Mouse (Mus musculus): ENCODE measurements around the gene Smok2b. TPM values are rescaled to one million over a fixed set of nuclear protein-coding genes. Genes with fewer than 3 reads are reported as not detected.
"Not testable (repeated sequence)": the region's sequence is repeated elsewhere in the genome, so short reads cannot be mapped to it uniquely, and the experiment has no call there.

Gene Smok2b
- not detected for total RNA-seq (2021)

- intact Hi-C loops (cut with DNase I); DNase-seq (ENCODE audit: low spot score in 2 of 2): not testable (repeated sequence)
These were observed at the start of gene Smok2b for GRCm38 (mm10) chr17:13229957-13230356. Gene Smok2b, plus strand, starts transcription at chr17:13230257.

DNA sequence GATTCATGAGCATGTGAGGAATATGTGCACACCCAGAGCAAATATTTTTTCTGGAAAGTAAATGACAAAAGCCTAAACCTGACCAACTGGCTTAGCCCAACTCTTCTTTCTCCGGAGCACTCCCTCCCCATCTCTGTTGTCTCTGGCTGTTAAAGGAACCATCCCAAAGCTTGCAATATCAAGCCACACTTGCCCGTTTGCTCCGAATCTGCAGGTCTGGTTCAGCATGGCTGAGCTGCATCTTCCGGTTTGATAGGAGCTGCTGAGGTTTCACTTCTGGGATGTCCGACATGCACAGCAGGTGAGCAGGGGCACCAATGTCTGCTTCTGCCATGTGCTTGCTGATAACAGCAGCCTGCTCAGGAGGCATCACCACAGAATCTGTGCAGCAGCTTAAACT, 49.6 kb upstream of the Smok2b start:
- DNase-seq (ENCODE audit: low spot score in 2 of 2); intact Hi-C loops (cut with DNase I): not testable (repeated sequence)

GRCm38 (mm10) chr17:13182712-13183111, 47.3 kb upstream of the Smok2b start:
- DNase-seq (ENCODE audit: low spot score in 2 of 2); intact Hi-C loops (cut with DNase I): not testable (repeated sequence)

- DNase-seq (ENCODE audit: low spot score in 2 of 2); intact Hi-C loops (cut with DNase I): not testable (repeated sequence)
These were observed 45.5 kb upstream of the Smok2b start for GRCm38 (mm10) chr17:13184514-13184913.

GRCm38 (mm10) chr17:13186541-13186940, 43.5 kb upstream of the Smok2b start:
- DNase-seq (ENCODE audit: low spot score in 2 of 2); intact Hi-C loops (cut with DNase I): not testable (repeated sequence)

DNA sequence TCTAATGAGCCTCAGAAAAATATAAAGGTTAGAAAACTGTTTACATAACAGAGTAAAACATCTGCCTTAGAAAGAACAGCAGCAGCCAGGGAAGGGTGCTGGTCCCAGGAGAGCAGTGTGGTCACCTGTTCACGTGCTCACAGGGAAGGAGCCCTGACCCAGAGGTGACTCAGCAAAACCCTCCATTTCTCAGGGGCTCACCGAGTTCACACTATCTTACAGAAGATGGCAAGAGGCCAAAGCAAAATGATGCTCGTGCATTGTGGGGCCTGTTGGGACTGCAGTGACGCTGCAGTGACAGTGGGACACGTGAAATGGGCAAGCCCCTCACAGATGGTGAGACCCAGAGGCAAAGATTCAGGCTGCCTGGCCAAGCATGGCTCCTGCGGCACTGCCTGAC, 42.4 kb upstream of the Smok2b start:
- intact Hi-C loops (cut with DNase I); DNase-seq (ENCODE audit: low spot score in 2 of 2): not testable (repeated sequence)

DNA sequence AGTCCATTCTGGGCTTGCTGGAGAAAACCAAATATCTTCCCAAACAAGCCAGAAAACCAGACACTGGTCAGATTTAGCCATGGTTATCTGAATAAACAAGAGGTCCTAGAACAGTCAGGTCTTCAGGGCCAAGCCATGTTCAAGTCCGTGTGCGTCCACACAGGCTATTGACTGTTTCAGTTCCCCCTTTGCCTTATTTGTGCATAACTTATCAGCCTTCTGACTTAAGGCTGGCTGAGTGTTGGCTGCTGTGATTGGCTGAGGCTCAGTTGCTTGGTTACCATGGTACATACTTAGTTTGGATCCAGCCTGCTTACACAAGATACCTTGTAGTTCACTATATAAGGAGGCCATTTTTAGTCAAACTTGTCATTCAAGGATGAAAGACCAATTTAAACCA, 41.2 kb upstream of the Smok2b start:
- DNase-seq (ENCODE audit: low spot score in 2 of 2); intact Hi-C loops (cut with DNase I): not testable (repeated sequence)

DNA sequence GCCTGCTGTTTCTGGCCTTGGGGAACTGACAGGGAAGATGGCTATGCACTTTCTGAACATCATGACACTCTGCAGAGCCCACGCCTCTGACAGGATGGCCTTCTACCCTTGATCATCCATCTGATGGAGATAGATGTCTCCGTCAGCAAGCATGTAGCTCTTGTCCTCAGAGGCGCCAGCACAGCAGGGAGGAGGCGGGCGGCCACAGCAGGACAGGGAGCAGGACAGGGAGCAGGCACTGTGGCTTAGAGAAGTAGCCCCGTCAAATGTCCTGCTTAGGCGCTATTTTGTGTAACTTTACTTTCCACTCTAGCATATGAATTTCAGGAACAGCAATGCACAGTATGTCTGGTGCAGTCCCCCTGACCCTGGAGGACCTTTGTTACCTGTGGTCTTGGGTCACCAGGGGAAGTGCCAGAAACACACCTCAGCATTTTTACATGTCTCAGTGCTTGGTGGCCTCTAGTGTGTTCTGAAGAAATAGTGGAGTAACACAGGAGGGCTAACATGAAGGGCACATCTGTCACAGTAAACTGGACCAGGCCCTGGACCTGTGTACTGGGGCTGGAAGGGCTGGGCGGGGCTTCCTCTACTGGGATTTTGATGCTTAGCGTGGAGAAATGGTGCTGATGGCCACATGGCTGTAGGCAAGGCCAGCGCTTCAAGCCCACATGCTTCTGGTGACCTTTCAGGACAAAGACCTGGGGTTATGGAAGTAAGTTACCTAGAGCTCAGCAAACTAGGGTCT, 39.0 kb upstream of the Smok2b start:
- intact Hi-C loops (cut with DNase I); DNase-seq (ENCODE audit: low spot score in 2 of 2): not testable (repeated sequence)

DNA sequence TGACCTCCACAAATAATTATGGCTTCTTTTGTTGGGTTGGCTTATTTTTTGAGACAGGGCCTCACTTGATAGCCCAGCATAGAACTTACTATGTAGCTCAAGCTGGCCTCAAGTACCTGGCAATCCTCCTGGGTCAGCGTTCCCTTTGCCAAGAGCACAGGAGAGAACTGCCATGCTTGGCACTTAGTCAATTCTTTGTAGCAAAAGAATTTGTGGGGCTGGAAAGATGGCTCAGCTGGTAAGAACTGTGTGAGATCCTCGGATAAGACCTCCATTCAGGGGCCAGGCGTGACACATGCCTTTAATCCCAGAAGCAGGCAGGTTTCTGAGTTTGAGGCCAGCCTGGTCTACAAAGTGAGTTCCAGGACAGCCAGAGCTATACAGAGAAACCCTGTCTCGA, 33.6 kb upstream of the Smok2b start:
- intact Hi-C loops (cut with DNase I); DNase-seq (ENCODE audit: low spot score in 2 of 2): not testable (repeated sequence)

DNA sequence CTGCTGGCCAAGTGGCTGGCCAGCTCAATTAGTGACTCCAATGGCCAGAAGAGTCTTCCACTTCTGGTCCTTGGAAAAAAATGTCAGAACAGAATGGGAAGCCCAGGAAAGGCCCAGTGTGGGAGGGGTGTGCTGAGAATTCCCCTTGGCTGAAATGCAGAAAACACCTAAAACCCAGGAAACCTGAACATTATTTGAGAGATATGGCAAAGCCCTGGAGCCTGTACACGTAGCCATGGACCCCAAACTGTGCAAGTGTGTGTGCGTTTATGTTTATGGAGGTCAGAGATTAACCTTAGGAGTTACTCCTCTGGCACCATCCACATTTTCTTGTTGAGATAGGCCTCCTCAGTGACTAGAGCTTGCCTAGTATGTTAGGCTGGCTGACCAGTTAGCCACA, 31.2 kb upstream of the Smok2b start:
- intact Hi-C loops (cut with DNase I); DNase-seq (ENCODE audit: low spot score in 2 of 2): not testable (repeated sequence)

GRCm38 (mm10) chr17:13199880-13200409, 30.1 kb upstream of the Smok2b start:
- DNase-seq (ENCODE audit: low spot score in 2 of 2); intact Hi-C loops (cut with DNase I): not testable (repeated sequence)

DNA sequence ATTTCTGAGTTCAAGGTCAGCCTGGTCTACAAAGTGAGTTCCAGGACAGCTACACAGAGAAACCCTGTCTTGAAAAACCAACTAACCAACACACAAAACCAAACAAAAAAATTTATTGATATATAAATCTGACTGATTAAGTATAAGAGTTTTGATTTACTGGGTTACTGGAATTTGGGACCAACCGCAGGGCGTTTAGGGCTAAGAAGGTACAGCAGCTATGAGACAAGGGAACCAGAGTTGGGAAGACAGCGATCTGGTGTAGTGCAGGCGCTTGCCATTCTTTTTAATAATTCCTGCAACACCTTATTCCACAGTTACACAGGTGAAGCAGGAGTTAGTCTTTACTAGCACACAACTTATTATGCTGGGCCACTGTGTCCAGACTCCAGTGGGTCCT, 28.5 kb upstream of the Smok2b start:
- DNase-seq (ENCODE audit: low spot score in 2 of 2) = not testable (repeated sequence)

DNA sequence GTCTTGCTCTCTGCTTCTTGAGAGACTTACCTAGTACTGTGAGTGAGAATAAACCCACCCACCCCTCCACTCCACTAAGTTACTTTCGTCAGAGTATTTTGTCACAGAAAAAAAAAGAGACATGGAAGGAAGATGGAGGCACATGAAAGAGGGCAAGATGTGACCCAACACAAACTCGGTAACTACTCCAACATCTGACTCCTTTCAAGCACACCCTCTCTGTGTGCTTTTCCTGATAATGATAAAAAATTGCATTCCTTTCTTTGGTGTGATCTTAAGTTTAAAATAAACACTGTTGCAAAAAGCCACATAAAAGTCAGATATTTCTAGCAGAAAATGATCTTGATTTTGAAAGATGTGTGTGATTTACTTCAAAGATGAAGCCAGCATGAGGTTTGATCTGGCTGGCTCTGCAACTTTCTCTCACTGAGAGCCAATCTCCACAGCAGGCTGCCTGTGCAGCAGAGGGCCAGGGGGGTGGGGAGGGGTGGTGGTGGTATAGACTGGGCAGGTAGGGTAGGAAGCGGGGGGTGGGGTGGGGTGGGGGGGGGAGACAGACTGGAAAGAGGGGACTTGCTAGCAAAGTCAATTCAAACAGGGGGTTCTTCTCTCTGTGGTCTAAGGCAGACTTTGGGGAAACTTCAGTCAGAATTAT, 27.5 kb upstream of the Smok2b start:
- intact Hi-C loops (cut with DNase I); DNase-seq (ENCODE audit: low spot score in 2 of 2): not testable (repeated sequence)

More for the DNA sequence above, 28.5 kb upstream of the Smok2b start:
- intact Hi-C loops (cut with DNase I) = not testable (repeated sequence)

GRCm38 (mm10) chr17:13205247-13205646, 24.8 kb upstream of the Smok2b start:
- DNase-seq (ENCODE audit: low spot score in 2 of 2); intact Hi-C loops (cut with DNase I): not testable (repeated sequence)

DNA sequence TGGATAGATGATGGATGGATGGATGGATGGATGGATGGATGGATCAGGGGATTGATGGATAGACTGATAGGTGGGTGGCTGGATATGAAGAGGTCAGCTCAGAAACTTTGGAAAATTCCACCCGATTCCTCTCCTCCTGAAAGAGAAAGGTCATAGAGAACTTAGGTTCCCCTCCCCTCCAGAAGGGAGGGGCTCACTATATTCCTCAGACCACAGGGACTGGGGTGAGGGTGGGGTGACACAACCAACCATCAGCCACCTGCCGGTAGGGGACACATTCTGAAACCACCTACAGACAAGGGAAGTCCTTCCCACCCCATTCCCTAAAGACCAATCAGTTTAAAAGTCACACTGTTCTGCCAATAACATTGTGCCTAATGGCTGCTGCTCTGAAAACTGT, 23.6 kb upstream of the Smok2b start:
- no peak for DNase-seq (ENCODE audit: low spot score in 2 of 2)
- intact Hi-C loops (cut with DNase I) = no loop called here

- DNase-seq (ENCODE audit: low spot score in 2 of 2) = not testable (repeated sequence)
These were observed 21.6 kb upstream of the Smok2b start for GRCm38 (mm10) chr17:13208460-13208859.

GRCm38 (mm10) chr17:13212136-13212850, 17.8 kb upstream of the Smok2b start:
- intact Hi-C loops (cut with DNase I) = no loop called here

More at GRCm38 (mm10) chr17:13208460-13208859, 21.6 kb upstream of the Smok2b start:
- intact Hi-C loops (cut with DNase I) = not testable (repeated sequence)

DNA sequence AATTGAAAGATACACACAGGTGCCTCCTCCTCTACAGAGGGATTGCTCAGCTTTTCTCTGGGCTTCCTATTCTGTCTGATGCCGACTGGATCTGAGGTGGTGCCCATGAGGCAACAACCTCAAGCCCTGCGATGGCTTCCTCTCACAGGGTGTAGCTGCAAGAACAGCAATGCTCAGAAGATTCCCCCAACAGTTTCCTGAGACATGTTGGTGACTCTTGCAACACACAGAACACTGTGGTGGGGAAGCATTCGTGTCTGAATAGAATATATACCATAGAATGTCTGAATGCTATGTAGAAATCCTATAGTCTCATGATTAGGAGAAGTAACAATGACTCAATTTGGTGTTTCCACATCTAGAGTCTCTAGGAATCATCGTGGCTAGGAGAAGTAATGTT, 15.9 kb upstream of the Smok2b start:
- DNase-seq (ENCODE audit: low spot score in 2 of 2) = no peak
- intact Hi-C loops (cut with DNase I) = no loop called here

More at GRCm38 (mm10) chr17:13212136-13212850, 17.8 kb upstream of the Smok2b start:
- no peak for DNase-seq (ENCODE audit: low spot score in 2 of 2)

- DNase-seq (ENCODE audit: low spot score in 2 of 2) = no peak
- intact Hi-C loops (cut with DNase I) = no loop called here
These were observed 14.5 kb upstream of the Smok2b start for GRCm38 (mm10) chr17:13215595-13215994.

DNA sequence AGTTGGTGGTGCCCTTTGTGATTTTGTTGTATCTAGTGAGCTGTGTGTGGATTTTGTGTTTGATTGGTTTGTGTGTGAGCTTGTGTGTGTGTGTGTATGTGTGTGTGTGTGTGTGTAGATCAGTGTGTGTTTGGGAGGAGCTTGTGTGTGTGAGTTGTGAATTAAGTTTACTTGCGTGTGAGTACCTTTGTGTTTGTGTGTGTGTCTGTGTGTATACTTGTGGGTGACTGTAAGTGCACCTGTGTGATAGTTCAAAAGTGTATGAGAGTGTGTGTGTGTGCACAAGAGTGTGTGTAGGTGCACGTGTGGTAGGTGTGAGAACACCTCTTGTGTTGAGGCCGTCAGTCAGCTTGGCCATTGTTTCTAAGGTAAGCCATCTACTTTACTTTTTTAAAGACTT, 9.2 kb upstream of the Smok2b start, which contains the start of gene Smok2a:
TSS of gene Smok2a (plus strand) at position 301 of the 400 bp plus-strand sequence.
- intact Hi-C loops (cut with DNase I) = no loop called here

More for the DNA sequence above, 9.2 kb upstream of the Smok2b start, which contains the start of gene Smok2a:
- no peak for DNase-seq (ENCODE audit: low spot score in 2 of 2)

All from left cerebral cortex, postnatal 25 days (tissue).